Mouse (Mus musculus) liver, adult 2 months (tissue): ENCODE measurements around the gene Hemk1. TPM values are rescaled to one million over a fixed set of nuclear protein-coding genes. Genes with fewer than 3 reads are reported as not detected.

Experiments used
- DNase-seq: peaks from one replicate; pipeline ENCODE4 v3.0.0-alpha.2; 2011; ENCODE audit warnings: low read depth, low spot score; ENCODE audit errors: extremely low read depth
- H3K27ac ChIP-seq: fragments of 200-500 bp; replicated peaks from 2 replicates; pipeline ENCODE4 v1.5.1; 2012; ENCODE audit warnings: low read depth, mild to moderate bottlenecking, control low read depth, inconsistent platforms, low read length; ENCODE audit not compliant: insufficient read depth
- H3K27me3 ChIP-seq: fragments of 200-500 bp; 2 replicates; pipeline ENCODE4 v1.6.1; 2012; ENCODE audit warnings: mild to moderate bottlenecking, moderate library complexity, low read length, inconsistent platforms; ENCODE audit not compliant: control insufficient read depth, insufficient read depth
- H3K36me3 ChIP-seq: fragments of 200-500 bp; 2 replicates; pipeline ENCODE4 v1.6.1; 2012; ENCODE audit warnings: low read length, inconsistent platforms; ENCODE audit not compliant: control insufficient read depth, insufficient read depth
- H3K4me1 ChIP-seq: fragments of 200-500 bp; 2 replicates; pipeline ENCODE4 v1.6.1; 2011; ENCODE audit warnings: low read length; ENCODE audit not compliant: control insufficient read depth, insufficient read depth
- H3K4me3 ChIP-seq: fragments of 200-500 bp; 2 replicates; pipeline ENCODE4 v1.5.1; 2011; ENCODE audit warnings: low read depth, mild to moderate bottlenecking, control low read depth, low read length, moderate library complexity; ENCODE audit not compliant: insufficient read depth
- H3K79me2 ChIP-seq: fragments of 200-500 bp; 2 replicates; pipeline ENCODE4 v1.6.1; 2012; ENCODE audit warnings: inconsistent platforms, mild to moderate bottlenecking, low read length, moderate library complexity; ENCODE audit not compliant: control insufficient read depth, insufficient read depth
- H3K9ac ChIP-seq: fragments of 200-500 bp; 2 replicates; pipeline ENCODE4 v1.6.1; 2012; ENCODE audit warnings: low read depth, mild to moderate bottlenecking, control low read depth, inconsistent platforms, low read length
- CTCF ChIP-seq: fragments of 200-500 bp; IDR thresholded peaks from 2 replicates; pipeline ENCODE4 v1.5.1; 2011; ENCODE audit warnings: low read depth, low read length, control low read depth
- POLR2A ChIP-seq: fragments of 200-500 bp; IDR thresholded peaks from 2 replicates; pipeline ENCODE4 v1.6.1; 2011; ENCODE audit warnings: low read length, control low read depth; ENCODE audit not compliant: insufficient read depth; ENCODE audit errors: extremely low read depth
- WGBS: fragments of 180-500 bp; shearing (Covaris S2); methylation state at CpG from one replicate; pipeline ENCODE4 v1.1.7; 2018; 5-methylcytosine and 5-hydroxymethylcytosine counted together
- polyA plus RNA-seq: library from polyadenylated mRNA; depleted of rRNA; stranded (reverse); fragments of >200 nt; gene quantifications from 2 replicates; pipeline ENCODE4 v1.2.3, GENCODE M21; 2012
- total RNA-seq: library from RNA; depleted of rRNA; stranded (reverse); fragments of >200 nt; gene quantifications from 2 replicates; pipeline ENCODE4 v1.2.3, GENCODE M21; 2014

The Hemk1 gene
- total and polyA plus RNA-seq, 2 experiments = 18.4 to 28.1 TPM

GRCm38 (mm10) chr9:107302592-107302991 is 35.6 kb downstream of the Hemk1 start:
- Histone ChIP-seq H3K36me3 (peaks cover 23% of the 10 kb centered on the region), H3K27ac (0 out of 2 replicates have a peak overlapping the region, but pooled peaks have one; percentile 51), H3K4me3 (no peak overlapping the region), H3K4me1 (peaks cover 68% of the 10 kb centered on the region), H3K27me3 (no peaks in the 10 kb centered on the region), H3K79me2 (peaks cover 12% of the 10 kb centered on the region; the same call in 1 of the 2 replicates), H3K9ac (no peak overlapping the region)
- TF ChIP-seq POLR2A = no peak
- TF ChIP-seq CTCF = no peak
- WGBS = 55% methylated on average over 7 of the region's 7 CpGs
- no peak for DNase-seq

GRCm38 (mm10) chr9:107301554-107302331 is 36.4 kb downstream of the Hemk1 start:
- Histone ChIP-seq H3K36me3 (peaks cover 23% of the 10 kb centered on the region), H3K79me2 (peaks cover 12% of the 10 kb centered on the region; the same call in 1 of the 2 replicates), H3K27me3 (no peaks in the 10 kb centered on the region), H3K4me3 (no peak overlapping the region), H3K27ac (peak overlapping the region; percentile 19; the same call in 1 of the 2 replicates), H3K4me1 (peaks cover 59% of the 10 kb centered on the region), H3K9ac (0 out of 2 replicates have a peak overlapping the region, but pooled peaks have one; percentile 5)
- WGBS = 80% methylated on average over 17 of the region's 17 CpGs
- TF ChIP-seq CTCF (no peak), POLR2A (no peak)
- DNase-seq = no peak

DNA sequence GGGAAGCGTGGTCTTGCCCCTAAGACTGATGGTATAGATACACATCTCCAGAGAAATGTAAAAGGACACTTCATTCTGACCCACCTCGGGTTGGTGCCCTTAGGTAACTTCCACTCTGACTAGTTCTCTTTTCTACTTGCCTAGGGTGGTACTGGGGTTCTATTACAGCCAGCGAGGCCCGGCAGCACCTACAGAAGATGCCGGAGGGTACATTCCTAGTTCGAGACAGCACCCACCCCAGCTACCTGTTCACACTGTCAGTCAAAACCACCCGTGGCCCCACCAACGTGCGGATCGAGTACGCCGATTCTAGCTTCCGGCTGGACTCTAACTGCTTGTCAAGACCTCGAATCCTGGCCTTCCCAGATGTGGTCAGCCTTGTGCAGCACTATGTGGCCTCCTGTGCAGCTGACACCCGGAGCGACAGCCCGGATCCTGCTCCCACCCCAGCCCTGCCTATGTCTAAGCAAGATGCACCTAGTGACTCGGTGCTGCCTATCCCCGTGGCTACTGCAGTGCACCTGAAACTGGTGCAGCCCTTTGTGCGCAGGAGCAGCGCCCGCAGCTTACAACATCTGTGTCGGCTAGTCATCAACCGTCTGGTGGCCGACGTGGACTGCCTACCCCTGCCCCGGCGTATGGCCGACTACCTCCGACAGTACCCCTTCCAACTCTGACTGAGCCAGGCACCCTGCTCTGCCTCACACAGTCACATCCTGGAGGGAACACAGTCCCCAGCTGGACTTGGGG is 37.8 kb downstream of the Hemk1 start:
- H3K4me3 ChIP-seq = no peak overlapping the region

DNA sequence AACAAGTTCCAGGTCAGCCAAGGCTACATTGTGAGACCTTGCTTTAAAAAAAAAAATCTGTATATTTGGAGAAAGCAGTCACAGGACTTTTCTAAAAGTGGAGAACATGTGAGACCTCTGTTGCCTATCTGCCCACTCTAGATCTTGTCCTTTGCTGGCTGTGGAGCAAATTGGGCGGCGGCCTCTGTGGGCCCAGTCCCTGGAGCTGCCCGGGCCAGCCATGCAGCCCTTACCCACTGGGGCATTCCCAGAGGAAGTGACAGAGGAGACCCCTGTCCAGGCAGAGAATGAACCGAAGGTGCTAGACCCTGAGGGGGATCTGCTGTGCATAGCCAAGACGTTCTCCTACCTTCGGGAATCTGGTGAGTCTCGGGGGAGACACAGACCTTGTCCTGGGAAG is 38.4 kb downstream of the Hemk1 start:
- no peak overlapping the region; the same call in 1 of the 2 replicates for H3K27ac ChIP-seq
- no peak for TF ChIP-seq CTCF
- no peak for TF ChIP-seq POLR2A
- no peak for DNase-seq
- no peaks in the 10 kb centered on the region for H3K27me3 ChIP-seq
- peaks cover 23% of the 10 kb centered on the region for H3K36me3 ChIP-seq
- WGBS = 75% methylated on average over 7 of the region's 7 CpGs
- peak overlapping the region; percentile 34; the same call in 1 of the 2 replicates for H3K9ac ChIP-seq
- peaks cover 12% of the 10 kb centered on the region; the same call in 1 of the 2 replicates for H3K79me2 ChIP-seq
- peaks cover 50% of the 10 kb centered on the region for H3K4me1 ChIP-seq
- no peak overlapping the region for H3K4me3 ChIP-seq

More for the DNA sequence above, 37.8 kb downstream of the Hemk1 start:
- TF ChIP-seq POLR2A = no peak
- TF ChIP-seq CTCF = no peak
- WGBS = 90% methylated on average over 30 of the region's 30 CpGs
- peaks cover 23% of the 10 kb centered on the region for H3K36me3 ChIP-seq
- DNase-seq = no peak
- peak overlapping the region; percentile 21 for H3K9ac ChIP-seq
- H3K79me2 ChIP-seq = peaks cover 12% of the 10 kb centered on the region; the same call in 1 of the 2 replicates
- no peak overlapping the region; the same call in 1 of the 2 replicates for H3K27ac ChIP-seq
- no peaks in the 10 kb centered on the region for H3K27me3 ChIP-seq
- H3K4me1 ChIP-seq = peaks cover 51% of the 10 kb centered on the region

DNA sequence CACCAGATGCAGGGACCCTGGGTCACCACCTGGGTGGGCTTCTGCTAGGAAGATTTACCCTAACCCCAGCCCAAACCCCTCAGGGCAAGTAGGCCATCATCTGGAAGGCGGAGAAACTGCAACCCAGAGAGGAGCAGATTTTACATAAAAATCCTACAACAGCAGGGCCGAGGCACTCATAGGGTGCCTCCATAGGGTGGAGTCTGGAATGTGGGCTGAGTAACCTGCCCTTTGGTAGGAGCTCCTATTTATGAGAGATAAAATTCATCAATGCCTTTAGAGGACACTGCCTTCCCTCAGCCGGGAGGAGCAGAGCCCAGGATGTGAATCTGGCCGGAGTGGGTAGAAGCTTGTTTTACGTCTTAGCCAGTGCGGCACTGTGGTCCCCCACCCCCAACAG is 39.3 kb downstream of the Hemk1 start:
- DNase-seq = peak; percentile 53

More for the DNA sequence above, 39.3 kb downstream of the Hemk1 start:
- H3K27me3 ChIP-seq = no peaks in the 10 kb centered on the region
- H3K4me3 ChIP-seq = peak overlapping the region; percentile 66
- H3K36me3 ChIP-seq = peaks cover 23% of the 10 kb centered on the region
- peaks cover 46% of the 10 kb centered on the region for H3K4me1 ChIP-seq
- TF ChIP-seq CTCF (no peak), POLR2A (0 out of 2 replicates have a peak, but pooled peaks have one; percentile 9)
- H3K79me2 ChIP-seq = peaks cover 12% of the 10 kb centered on the region; the same call in 1 of the 2 replicates
- H3K27ac ChIP-seq = peak overlapping the region; percentile 99
- 20% methylated on average over 6 of the region's 6 CpGs for WGBS
- H3K9ac ChIP-seq = peak overlapping the region; percentile 83
